Mouse (Mus musculus) frontal cortex, adult 2 months (tissue): Measurements from ENCODE around the gene C130050O18Rik. TPM values are rescaled to one million over a fixed set of nuclear protein-coding genes. Genes with fewer than 3 reads are reported as not detected.

Experiments
- DNase-seq, 2 experiments: peaks; one replicate each; pipeline ENCODE4 v3.0.0; 2022; ENCODE audit warnings: low spot score in 1 of 2; ENCODE audit errors: extremely low spot score in 1 of 2
- polyA plus RNA-seq: library from polyadenylated mRNA; depleted of rRNA; stranded (reverse); fragments of >200 nt; gene quantifications from 2 replicates; pipeline ENCODE4 v1.2.3, GENCODE M21; 2012

C130050O18Rik gene
- polyA plus RNA-seq, 1 experiment = 0.44 TPM

DNA sequence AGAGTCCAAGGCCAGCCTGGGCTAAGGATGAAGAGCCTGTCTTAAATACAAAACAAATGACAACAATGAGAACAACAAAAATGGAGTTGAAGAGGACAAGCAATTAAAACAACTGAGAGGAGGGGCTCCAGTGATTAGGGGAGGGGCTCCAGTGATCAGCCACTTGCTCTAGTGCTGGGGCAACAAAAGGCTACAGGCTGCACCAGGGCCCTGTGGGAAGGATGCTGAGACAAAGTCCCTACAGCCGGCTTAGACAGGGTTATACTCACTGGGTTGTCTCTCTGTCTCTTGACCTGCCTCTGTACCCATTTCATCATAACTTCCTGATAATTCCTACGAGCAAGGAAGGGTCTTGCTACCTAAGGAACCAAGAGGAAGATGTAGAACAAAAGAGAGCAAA is 13.0 kb downstream of the C130050O18Rik start:
- DNase-seq = no peak

DNA sequence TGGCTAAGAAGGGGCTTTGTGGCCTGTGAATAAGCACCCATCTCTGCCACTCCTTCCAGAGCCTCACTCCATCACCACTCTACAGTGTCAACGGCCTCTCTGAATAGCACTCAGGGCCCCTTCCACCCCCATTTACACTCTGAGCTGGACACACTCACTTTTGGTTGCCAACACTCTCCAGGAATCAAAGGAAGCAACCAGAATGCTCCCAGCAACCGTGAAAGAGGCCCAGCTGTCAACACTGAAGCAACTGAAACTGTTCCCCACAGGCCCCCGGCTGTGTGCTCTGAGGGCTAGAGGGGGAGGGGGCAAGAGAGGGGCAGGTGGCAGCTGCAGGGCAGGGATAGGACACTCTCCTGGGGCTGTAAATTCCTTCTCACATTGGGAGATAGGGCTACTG is 13.6 kb downstream of the C130050O18Rik start:
- no peak for DNase-seq

DNA sequence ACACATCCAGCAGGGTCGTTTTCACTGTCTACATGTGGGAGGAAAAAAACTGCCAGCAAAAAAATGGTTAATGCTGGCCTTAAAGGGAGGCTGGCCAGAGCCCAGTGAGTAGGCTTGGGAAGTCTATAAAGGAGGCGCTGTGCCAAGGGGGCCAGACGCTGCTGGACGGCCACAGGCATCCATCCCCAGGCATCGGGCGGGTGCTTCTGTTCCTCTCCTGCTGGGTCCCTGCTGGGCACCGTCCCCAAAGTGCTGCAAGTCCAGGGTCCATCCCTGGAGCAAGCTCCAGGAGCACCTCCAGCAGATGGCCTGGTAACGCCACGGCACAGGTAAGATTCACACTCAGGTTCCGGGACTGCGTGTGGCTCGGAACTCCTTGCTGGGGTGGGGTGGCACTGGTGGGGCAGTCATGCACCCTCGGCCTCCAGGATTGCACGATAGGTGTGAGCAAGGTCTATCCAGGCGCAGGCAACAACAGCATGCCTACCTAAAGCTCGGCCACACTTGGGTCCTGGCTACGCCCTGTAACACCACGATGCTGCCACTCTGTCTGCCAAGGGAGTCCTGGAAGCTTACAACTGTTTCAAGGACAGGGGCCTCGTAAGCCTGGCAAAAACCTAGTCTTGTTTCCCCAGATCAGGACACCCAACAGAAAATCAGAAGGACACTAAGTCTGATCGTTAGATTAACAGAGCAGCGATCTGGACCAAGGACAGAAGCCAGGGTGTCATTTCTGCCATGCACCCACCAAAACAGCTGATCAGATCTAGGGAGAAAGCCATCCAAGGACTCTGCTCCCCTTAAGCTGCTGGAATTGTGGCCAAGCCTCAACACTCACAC is 18.2 kb downstream of the C130050O18Rik start, which contains the start of gene Gper1:
TSS of gene Gper1 (plus strand) at position 126 of the 840 bp plus-strand sequence.
- DNase-seq = no peak

DNA sequence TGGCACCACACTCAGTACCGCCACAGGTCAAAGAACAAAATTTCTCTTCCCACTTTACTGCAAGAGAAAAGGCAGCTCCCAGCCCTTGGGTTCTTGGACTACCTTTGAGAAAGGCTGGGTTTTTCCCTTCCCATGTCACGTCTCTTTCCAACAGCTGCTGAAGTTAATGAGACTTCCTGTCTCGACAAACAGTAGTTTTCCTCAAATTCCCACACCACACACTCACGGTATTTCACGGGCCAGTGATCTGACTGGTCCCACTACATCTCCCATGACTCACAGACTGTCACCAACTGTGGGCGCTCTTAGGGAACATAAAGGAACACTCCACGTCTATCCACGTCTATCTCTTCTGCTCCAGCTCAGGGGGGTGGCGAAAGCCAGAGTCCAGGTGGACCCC is 20.1 kb downstream of the C130050O18Rik start:
- no peak for DNase-seq

DNA sequence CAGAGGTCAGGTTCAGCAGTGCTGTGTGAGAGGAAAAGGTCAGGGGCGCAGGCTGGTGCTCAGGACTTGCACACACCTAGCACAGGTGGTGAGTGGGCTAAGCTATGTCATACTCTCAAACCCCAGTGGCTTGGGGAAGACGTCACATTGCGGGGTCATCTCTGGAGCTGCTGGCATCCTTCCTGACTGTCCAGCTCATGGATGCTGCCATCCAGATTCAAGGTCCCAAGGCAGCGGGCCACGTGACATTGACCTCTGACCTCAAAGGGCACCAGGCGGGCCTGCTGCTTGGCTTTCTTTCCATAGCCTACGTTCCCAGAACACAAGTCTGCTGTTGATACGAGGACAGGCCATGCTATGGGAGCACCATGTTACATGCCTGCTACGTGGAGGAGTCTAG is 21.9 kb downstream of the C130050O18Rik start:
- no peak for DNase-seq

DNA sequence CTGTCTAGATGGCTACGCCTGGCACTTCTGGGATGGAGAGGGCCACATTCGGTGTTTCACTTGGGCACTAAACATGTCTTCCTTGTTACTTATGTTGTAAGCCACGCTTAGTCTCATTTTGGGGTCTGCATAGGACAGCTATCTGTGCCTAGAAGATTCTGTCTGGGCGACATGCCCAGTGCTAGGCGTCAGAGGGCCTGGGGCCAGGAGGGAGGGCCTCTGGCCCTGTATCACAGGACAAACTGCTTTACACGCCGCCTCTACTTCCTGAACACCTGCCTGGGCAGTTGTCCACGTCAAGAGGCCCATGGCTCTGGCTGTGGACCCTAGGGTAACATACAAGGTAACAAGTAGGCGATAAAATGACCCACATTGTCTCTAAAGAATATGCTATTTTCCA is 22.9 kb downstream of the C130050O18Rik start:
- no peak for DNase-seq

DNA sequence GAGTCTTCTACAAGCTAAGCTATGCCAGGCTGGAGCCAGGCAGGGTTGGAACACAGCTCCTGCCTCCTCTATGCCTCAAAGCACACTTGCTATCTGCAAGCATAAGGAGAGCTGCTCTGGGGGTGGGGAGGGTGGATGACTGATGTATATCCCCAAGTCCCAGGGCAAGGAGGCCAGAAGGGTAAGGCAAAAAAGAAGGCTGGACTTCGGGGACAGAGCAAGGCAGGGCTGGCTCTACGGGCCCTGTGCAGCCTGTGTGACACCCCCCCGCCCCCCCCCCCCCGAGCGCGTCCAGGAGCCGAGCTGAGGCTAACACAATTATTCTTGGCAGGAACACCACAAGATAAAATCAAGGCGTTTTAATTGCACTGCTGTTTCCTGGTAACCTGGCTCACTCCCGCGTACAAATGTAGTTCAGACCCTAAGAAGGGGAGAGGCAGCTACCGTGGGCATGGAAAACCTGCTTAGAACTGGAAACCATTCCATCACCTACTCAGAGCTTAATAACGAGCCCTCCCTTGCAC is 24.8 kb downstream of the C130050O18Rik start:
- DNase-seq = no peak

DNA sequence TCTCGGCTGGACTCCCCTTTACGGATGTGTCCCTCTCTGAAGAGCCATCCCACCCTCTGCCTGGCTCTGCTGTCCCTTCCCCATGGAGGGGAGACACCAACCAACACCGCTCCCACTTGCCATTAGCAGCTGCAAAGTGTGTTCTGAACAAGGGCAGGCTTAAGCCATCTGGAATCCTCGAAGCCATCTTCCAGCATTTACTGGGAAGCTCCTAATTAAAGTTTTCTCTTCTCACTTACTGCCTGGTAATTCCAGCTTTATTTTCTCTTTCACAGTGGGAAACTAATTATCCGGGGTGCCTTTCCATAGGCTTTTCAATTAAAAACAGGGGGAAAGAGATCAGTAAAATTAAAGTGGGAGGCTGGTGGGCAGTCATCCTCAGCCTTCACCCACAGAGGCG is 27.3 kb downstream of the C130050O18Rik start:
- DNase-seq = no peak

DNA sequence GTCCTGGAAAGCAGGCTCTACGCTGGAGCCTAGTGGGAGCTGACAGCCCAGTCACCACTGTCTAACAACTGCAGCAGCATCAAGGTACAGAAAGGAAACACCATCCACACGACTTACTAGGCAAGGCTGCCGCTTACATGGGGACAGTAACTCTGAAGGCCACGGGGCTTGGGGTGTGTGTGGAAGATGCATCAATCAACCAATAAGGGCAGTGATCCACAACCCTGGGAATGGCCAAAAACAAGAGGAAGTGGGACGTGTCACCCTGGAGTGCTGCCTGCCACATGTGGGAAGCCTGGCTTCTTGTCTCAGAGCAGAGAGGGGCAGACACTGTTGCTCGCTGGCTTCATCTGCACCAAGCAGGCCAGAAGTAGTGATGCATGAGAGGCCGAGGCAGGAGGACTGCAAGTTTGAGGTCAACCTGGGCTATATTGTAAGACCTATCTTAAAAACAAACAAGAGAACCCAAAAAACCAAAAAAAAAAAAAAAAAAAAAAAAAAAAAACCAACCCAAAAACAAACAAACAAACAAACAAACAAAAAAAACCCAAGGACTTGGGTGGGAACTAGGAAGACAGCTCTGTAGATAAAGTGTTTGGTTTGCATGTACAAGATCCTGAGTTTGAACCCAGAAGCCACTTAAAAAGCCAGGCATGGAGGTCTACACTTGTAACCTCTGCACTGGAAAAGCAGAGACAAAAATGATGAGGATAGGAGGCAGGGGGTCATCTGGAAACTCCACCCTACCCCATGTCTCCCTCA is 27.8 kb downstream of the C130050O18Rik start:
- DNase-seq = no peak

DNA sequence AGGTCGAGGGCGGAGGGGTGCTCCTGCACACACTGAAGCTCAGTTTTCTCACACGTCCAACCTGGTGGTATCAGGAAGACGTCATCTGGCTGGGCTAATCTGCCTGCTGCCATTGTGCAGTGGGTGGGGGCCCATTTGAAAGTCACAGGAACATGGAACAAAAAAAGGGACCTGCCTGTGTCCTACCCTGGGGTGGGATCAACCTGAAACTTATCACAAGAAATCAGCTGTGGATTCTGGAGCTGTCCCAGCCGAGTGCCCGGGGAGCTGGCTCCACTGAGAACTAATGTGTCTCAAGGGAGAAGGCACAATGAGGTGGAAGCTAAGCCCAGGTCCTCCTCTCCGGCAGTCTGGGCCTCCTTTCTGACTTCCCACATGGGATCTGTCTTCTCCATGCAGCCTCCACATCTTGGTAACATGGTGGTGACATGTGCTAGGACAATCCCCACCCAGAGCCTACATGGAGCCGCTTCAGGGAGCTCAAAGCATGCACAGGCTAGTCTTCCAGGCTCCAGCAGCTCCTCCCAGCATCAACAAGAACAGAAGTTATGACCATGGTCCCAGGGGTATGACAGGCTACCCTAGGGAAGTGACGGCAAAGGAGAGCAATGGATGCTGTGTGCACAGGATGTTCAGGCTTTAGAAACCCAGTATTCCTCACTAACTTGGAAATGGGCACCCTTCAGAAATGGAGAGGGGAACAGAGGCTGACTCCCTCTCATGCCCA is 28.9 kb downstream of the C130050O18Rik start:
- no peak for DNase-seq

DNA sequence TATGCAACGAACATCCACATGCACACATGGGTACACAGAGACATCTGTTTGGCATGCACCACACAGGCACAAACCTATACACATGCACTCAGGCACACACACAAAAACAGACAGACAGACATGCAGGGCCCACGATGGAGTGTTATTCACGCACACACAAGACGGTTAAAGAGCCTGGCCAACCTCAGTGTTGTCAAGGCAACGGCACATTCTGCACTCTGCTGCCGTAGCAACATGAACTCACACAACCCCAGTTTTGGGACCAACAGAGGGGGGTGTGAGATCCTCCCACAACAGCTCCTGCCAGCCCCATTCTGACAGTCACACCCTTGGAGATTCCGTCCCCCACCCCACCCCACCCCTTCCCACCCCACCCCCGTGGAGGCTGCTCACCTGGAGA is 29.9 kb downstream of the C130050O18Rik start:
- peak; percentile 80 to 82 for DNase-seq

DNA sequence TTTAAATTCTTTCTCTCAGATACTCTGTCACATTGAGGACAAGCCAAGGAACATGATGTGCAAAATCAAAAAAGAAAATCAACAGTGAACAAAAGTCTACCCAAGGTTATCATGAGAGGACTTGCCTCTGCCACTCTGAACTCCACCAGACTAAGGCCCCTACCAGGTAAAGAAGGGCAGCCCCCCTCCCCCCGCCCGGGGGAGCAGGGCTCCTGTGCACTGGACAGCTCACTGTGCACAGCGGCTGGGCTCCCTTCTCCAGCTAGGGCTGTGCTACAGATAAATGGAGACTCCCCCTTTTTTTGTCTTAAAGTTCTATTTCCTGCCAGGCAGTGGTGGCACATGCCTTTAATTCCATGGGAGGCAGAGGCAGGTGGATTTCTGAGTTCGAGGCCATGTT is 32.7 kb downstream of the C130050O18Rik start:
- no peak for DNase-seq

DNA sequence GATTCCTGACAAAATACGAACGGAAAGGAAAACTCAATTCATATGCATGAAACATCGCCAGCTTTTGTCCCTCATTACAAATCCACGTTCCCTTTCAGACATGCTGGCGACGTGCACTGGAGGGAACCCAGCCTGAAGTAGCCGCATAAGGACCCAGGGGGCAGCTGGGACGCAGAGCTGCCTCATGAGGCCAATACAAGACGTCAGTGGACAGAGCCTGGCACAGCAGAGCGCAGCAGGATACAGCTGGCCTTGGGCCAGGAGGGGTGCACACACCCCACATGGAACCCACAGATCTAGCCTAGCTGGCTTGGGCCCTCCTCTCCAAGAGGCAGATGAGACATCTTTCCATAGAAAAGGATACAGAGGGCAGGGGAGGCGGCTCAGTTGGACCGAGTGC is 33.4 kb downstream of the C130050O18Rik start:
- DNase-seq = no peak

DNA sequence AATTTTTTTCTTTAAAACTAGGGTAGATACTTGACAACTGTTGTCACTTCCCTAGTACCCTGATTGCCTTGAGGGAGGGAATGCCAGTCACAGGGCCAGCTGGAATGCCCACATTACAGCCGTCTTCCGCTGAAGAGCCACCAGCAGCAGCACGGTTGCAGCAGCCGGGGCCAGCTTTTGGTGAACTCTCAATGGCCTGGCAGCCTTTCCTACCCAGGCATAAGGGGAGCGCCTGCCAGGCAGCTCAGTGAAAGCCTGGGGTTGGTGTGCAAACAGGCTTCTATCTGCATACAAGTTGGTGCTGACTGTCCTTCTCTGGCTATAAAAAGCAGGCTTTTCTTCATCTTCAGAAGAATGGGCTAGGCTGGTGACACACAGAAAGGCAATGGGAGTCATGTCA is 35.4 kb downstream of the C130050O18Rik start:
- no peak for DNase-seq

DNA sequence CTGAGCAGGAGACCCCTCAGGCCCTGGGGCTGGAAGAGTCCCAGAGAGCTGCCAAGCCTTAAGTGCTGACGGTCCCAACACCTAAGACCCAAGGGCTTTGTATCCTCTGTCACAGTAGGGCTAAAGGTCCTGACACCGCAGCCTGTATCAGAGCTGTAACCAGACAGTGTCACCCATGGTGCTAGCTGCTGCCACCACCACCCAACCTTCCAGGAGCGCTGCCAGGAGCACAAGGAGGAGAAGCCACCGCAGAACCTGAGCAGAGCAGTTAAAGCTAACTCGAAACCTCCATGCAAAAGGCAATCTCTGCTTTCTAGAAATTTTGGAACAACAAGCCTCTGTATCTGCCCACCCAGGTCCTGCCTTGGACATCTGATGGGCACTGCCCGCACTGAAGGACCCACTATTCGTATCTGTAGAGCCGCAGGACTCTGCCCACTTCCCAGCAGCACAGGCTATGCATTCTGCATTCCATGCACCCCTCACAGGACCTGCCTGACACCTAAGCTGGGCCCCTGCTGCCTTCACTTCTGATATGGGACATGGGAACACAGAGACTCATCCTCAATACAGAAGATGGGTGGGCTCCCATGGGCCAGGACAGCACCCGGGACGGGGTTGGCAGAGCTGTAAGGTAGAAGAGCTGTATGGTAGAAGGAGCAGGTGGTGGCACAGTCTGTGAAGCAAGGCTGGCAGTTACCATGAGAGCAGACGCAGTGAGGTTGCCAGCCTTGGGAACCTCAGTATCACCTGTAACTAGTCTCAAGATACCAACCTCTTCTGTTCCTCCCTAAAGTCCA is 36.0 kb downstream of the C130050O18Rik start:
- DNase-seq = no peak

DNA sequence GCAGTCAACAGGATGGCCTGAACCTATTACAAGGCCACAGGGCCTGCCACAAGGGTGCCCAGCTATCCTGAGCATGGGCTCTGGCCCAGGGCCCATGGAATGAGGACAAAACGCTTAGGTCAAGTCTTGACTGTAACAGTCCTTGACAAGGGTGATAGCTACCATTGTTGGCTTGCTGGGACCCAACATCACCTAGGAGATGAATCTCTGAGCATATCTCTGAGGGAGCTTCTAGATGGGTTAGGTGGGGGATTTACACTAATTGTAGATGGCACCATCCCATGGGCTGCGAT is 36.6 kb downstream of the C130050O18Rik start:
- no peak for DNase-seq

DNA sequence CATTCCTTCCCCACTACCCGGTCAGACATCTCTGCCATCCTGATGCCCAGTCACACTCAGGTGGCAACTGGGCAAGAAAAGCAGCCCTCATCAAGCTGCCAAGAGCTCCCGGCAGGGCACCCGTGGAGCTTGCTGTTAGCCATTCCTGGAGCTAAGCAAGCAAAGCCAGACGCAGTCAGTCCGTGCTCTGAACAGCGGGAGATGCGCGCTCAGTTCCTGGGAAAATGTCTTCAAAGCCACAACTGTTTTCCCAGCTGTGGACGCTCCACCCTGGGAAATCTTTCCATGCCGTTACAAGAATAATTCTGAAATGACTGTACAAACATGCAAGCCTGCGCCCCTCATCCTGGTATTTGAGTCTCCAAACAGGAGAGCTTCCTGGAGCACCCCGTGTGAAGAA is 37.3 kb downstream of the C130050O18Rik start:
- no peak for DNase-seq

DNA sequence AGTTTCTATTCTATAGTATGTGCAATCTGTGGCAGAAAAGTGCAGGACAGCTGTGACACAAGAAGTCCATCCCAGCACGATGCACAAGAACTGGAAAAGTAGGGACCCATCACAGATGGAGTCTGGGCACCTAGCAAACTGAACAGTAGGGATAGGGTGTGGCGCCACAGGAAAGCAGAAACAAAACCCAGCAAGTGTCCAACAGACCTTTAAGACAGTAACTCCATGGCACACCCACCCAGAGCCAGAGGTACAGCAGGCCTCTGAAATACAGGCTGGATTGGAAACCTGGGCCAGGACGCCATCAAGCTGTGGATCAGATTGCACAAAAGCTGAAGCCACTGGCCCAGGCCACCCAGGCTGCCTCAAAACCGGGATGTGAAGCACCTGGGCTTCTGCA is 37.9 kb downstream of the C130050O18Rik start:
- no peak for DNase-seq

DNA sequence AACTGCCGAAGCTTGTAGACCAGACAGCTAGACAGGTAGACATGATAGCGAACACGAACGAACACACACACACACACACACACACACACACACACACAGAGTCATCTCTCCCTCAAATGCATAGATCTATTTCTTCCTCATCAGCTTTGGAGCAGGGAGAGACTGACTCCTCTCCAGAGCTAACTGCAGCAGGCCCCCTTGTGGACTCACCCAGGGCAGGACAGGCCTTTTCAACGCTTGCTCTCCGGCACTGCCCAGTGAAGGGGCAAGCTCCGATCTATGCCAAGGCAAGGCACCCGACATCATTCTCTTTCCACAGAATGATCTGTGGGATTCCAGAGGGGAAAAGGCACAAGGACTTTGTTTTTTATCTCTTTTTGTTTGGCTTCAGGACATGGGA is 40.2 kb downstream of the C130050O18Rik start:
- no peak for DNase-seq

DNA sequence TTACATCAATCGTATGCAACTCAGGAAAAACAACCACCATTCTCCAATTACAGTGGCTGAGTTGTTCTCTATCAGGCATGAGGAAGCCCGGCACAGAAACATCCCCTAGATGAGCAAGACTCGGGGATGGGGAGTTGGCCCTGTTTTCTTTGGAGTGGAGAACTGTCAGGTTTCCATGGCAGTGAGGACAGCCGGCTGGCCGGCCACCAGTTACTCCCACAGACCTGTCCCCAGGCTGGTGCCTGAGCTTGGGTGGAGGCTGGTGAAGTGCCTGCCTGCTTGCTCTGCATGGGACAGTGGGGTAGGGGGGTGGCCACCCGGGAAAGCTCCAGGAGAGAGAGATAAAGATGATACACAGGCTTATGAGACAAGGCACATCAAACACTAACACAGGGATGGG is 42.9 kb downstream of the C130050O18Rik start:
- no peak for DNase-seq
